Mouse (Mus musculus) ES-Bruce4 (cell line): ENCODE measurements around the gene Tmem219.

Experiments used
- CTCF ChIP-seq: IDR thresholded peaks from one replicate; pipeline ENCODE4 v1.8.1; 2011; ENCODE audit warnings: low read depth, low read length
- EP300 ChIP-seq: IDR thresholded peaks from 2 replicates; pipeline ENCODE4 v1.6.1; 2011; ENCODE audit warnings: low read depth, low read length; ENCODE audit not compliant: insufficient read depth
- POLR2A ChIP-seq: IDR thresholded peaks from one replicate; pipeline ENCODE4 v1.8.1; 2011; ENCODE audit warnings: low read length; ENCODE audit not compliant: insufficient read depth

- TF ChIP-seq POLR2A (no peak), CTCF (no peak), EP300 (no peak)
Measured at GRCm38 (mm10) chr7:126848794-126849193, 73.9 kb downstream of the Tmem219 start.
